Mouse (Mus musculus): ENCODE measurements around the gene Top3a. TPM values are rescaled to one million over a fixed set of nuclear protein-coding genes. Genes with fewer than 3 reads are reported as not detected.

Gene Top3a
- polyA plus RNA-seq, 1 experiment, result 10.2 TPM

- no peak for DNase-seq (ENCODE audit: low read depth)
- TF ChIP-seq CTCF (IDR thresholded peaks at IDR 0.05; ENCODE audit: borderline replicate concordance, extremely low read depth, insufficient read depth, insufficient read length) (no peak), POLR2A (IDR thresholded peaks at IDR 0.05; ENCODE audit: borderline replicate concordance, extremely low read depth, insufficient read depth, insufficient read length, poor library complexity, severe bottlenecking) (no peak)
Observed at GRCm38 (mm10) chr11:60800892-60801291, 23.7 kb upstream of the Top3a start.

- TF ChIP-seq CTCF (IDR thresholded peaks at IDR 0.05; ENCODE audit: borderline replicate concordance, extremely low read depth, insufficient read depth, insufficient read length), result no peak
- no peak for TF ChIP-seq POLR2A (IDR thresholded peaks at IDR 0.05; ENCODE audit: borderline replicate concordance, extremely low read depth, insufficient read depth, insufficient read length, poor library complexity, severe bottlenecking)
- no peak for DNase-seq (ENCODE audit: low read depth)
Observed at GRCm38 (mm10) chr11:60799977-60800376, 22.8 kb upstream of the Top3a start.

- TF ChIP-seq POLR2A (IDR thresholded peaks at IDR 0.05; ENCODE audit: borderline replicate concordance, extremely low read depth, insufficient read depth, insufficient read length, poor library complexity, severe bottlenecking) (no peak), CTCF (IDR thresholded peaks at IDR 0.05; ENCODE audit: borderline replicate concordance, extremely low read depth, insufficient read depth, insufficient read length) (no peak)
Observed at GRCm38 (mm10) chr11:60796342-60796741, 19.2 kb upstream of the Top3a start.

GRCm38 (mm10) chr11:60790472-60790871, 13.3 kb upstream of the Top3a start:
- TF ChIP-seq CTCF (IDR thresholded peaks at IDR 0.05; ENCODE audit: borderline replicate concordance, extremely low read depth, insufficient read depth, insufficient read length) (no peak), POLR2A (IDR thresholded peaks at IDR 0.05; ENCODE audit: borderline replicate concordance, extremely low read depth, insufficient read depth, insufficient read length, poor library complexity, severe bottlenecking) (no peak)
- no peak for DNase-seq (ENCODE audit: low read depth)

More at GRCm38 (mm10) chr11:60796342-60796741, 19.2 kb upstream of the Top3a start:
- DNase-seq (ENCODE audit: low read depth), result no peak

GRCm38 (mm10) chr11:60787595-60787994, 10.4 kb upstream of the Top3a start:
- DNase-seq (ENCODE audit: low read depth), result peak; percentile 24
- TF ChIP-seq CTCF (IDR thresholded peaks at IDR 0.05; ENCODE audit: borderline replicate concordance, extremely low read depth, insufficient read depth, insufficient read length), result no peak
- TF ChIP-seq POLR2A (IDR thresholded peaks at IDR 0.05; ENCODE audit: borderline replicate concordance, extremely low read depth, insufficient read depth, insufficient read length, poor library complexity, severe bottlenecking), result no peak

- DNase-seq (ENCODE audit: low read depth), result no peak
- TF ChIP-seq CTCF (IDR thresholded peaks at IDR 0.05; ENCODE audit: borderline replicate concordance, extremely low read depth, insufficient read depth, insufficient read length), result no peak
- no peak for TF ChIP-seq POLR2A (IDR thresholded peaks at IDR 0.05; ENCODE audit: borderline replicate concordance, extremely low read depth, insufficient read depth, insufficient read length, poor library complexity, severe bottlenecking)
Observed at GRCm38 (mm10) chr11:60784179-60784922, 7.2 kb upstream of the Top3a start.

GRCm38 (mm10) chr11:60779673-60780189, 2.6 kb upstream of the Top3a start:
- no peak for TF ChIP-seq CTCF (IDR thresholded peaks at IDR 0.05; ENCODE audit: borderline replicate concordance, extremely low read depth, insufficient read depth, insufficient read length)
- no peak for DNase-seq (ENCODE audit: low read depth)

GRCm38 (mm10) chr11:60777801-60778370, 721 bp upstream of the Top3a start:
- DNase-seq (ENCODE audit: low read depth), result no peak
- TF ChIP-seq POLR2A (IDR thresholded peaks at IDR 0.05; ENCODE audit: borderline replicate concordance, extremely low read depth, insufficient read depth, insufficient read length, poor library complexity, severe bottlenecking), result no peak

GRCm38 (mm10) chr11:60776107-60776828, 897 bp downstream of the Top3a start:
- no peak for DNase-seq (ENCODE audit: low read depth)
- TF ChIP-seq POLR2A (IDR thresholded peaks at IDR 0.05; ENCODE audit: borderline replicate concordance, extremely low read depth, insufficient read depth, insufficient read length, poor library complexity, severe bottlenecking) (no peak), CTCF (IDR thresholded peaks at IDR 0.05; ENCODE audit: borderline replicate concordance, extremely low read depth, insufficient read depth, insufficient read length) (no peak)

GRCm38 (mm10) chr11:60775578-60775977, 1.6 kb downstream of the Top3a start:
- DNase-seq (ENCODE audit: low read depth), result no peak
- TF ChIP-seq CTCF (IDR thresholded peaks at IDR 0.05; ENCODE audit: borderline replicate concordance, extremely low read depth, insufficient read depth, insufficient read length) (no peak), POLR2A (IDR thresholded peaks at IDR 0.05; ENCODE audit: borderline replicate concordance, extremely low read depth, insufficient read depth, insufficient read length, poor library complexity, severe bottlenecking) (no peak)

GRCm38 (mm10) chr11:60774841-60775240, 2.3 kb downstream of the Top3a start:
- no peak for DNase-seq (ENCODE audit: low read depth)
- TF ChIP-seq POLR2A (IDR thresholded peaks at IDR 0.05; ENCODE audit: borderline replicate concordance, extremely low read depth, insufficient read depth, insufficient read length, poor library complexity, severe bottlenecking) (no peak), CTCF (IDR thresholded peaks at IDR 0.05; ENCODE audit: borderline replicate concordance, extremely low read depth, insufficient read depth, insufficient read length) (no peak)

Measured in brain, embryonic 14.5 days (tissue).